Mouse (Mus musculus) small intestine, adult 2 months (tissue): ENCODE data around the gene Gm20604. TPM values are rescaled to one million over a fixed set of nuclear protein-coding genes. Genes with fewer than 3 reads are reported as not detected.

Experiments
- H3K27ac ChIP-seq: fragments of 200-500 bp; 2 replicates; pipeline ENCODE4 v1.5.1; 2012; ENCODE audit warnings: low read depth, low read length, control low read depth, inconsistent platforms; ENCODE audit not compliant: insufficient read depth
- H3K27me3 ChIP-seq: fragments of 200-500 bp; 2 replicates; pipeline ENCODE4 v1.6.1; 2012; ENCODE audit warnings: mild to moderate bottlenecking, moderate library complexity, low read length, inconsistent platforms; ENCODE audit not compliant: control insufficient read depth, insufficient read depth
- H3K36me3 ChIP-seq: fragments of 200-500 bp; 2 replicates; pipeline ENCODE4 v1.6.1; 2012; ENCODE audit warnings: mild to moderate bottlenecking, low read length, control low read depth, inconsistent platforms; ENCODE audit not compliant: control insufficient read depth, insufficient read depth
- H3K4me1 ChIP-seq: fragments of 200-500 bp; 2 replicates; pipeline ENCODE4 v1.6.1; 2012; ENCODE audit warnings: low read length, inconsistent platforms, mixed read lengths; ENCODE audit not compliant: control insufficient read depth, insufficient read depth, insufficient read length
- H3K4me3 ChIP-seq: fragments of 200-500 bp; 2 replicates; pipeline ENCODE4 v1.5.1; 2012; ENCODE audit warnings: low read depth, mild to moderate bottlenecking, control low read depth, inconsistent platforms, low read length, moderate library complexity
- CTCF ChIP-seq: fragments of 200-500 bp; IDR thresholded peaks from 2 replicates; pipeline ENCODE4 v1.5.1; 2012; ENCODE audit warnings: low read depth, mild to moderate bottlenecking, control low read depth, inconsistent platforms, low read length, moderate library complexity, mixed read lengths; ENCODE audit not compliant: insufficient replicate concordance, insufficient read length; ENCODE audit errors: extremely low read depth
- POLR2A ChIP-seq: fragments of 200-500 bp; IDR thresholded peaks from 2 replicates; pipeline ENCODE4 v1.6.1; 2012; ENCODE audit warnings: low read depth, mild to moderate bottlenecking, control low read depth, inconsistent platforms, low read length, moderate library complexity
- WGBS: fragments of 180-500 bp; shearing (Covaris S2); methylation state at CpG from one replicate; pipeline ENCODE4 v1.1.7; 2018; 5-methylcytosine and 5-hydroxymethylcytosine counted together
- polyA plus RNA-seq: library from polyadenylated mRNA; depleted of rRNA; stranded (reverse); fragments of >200 nt; gene quantifications from 2 replicates; pipeline ENCODE4 v1.2.3, GENCODE M21; 2012; rRNA removed

The Gm20604 gene
- polyA plus RNA-seq, 1 experiment, result 0.84 TPM

DNA sequence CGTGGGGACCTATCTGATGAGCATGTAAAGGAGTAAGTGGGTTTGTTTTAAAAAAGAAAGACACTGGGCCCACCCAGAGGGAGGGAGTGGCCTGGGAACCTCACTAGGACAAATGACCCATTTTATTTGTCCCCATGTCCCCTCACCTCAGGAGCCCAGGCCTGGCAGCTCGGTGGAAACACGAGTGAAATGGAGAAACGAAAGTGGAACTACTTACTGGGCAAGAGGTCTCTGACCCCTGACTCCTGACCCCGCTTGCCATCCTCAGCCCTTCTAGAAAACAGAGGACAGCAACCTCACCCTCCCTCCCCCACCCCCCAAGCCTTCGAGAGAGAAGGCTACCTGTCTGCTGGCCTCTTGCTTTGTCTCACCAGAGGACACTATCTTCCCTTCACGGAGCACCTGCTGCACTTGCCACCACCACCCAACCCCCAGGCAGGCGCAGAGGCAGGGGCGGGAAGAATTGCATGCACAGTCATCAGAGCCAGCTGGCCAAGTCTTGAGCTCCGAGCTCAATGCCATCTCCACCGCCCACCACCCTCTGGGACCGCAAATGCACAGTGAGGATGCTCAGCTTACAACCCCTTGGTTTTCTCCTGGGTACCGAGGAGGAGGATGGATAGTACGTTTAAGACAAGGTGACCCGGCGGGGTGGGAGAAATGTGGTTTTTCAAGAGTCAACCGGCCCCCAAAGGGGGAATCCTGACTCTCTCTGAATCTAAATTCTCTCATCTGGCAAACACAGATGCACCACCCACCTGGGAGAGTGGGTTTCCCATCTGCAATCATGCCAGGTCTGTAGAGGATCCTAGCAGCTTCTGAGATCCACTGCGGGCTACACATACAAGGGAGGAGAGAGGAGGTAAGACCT is 62.9 kb downstream of the Gm20604 start:
- Histone ChIP-seq H3K4me3 (peak overlapping the region; percentile 33), H3K4me1 (peaks cover 84% of the 10 kb centered on the region), H3K27ac (peak overlapping the region; percentile 24; the same call in 1 of the 2 replicates), H3K27me3 (no peaks in the 10 kb centered on the region), H3K36me3 (peaks cover 5% of the 10 kb centered on the region)
- no peak for TF ChIP-seq CTCF
- TF ChIP-seq POLR2A, result no peak
- 57% methylated on average over 18 of the region's 18 CpGs for WGBS

DNA sequence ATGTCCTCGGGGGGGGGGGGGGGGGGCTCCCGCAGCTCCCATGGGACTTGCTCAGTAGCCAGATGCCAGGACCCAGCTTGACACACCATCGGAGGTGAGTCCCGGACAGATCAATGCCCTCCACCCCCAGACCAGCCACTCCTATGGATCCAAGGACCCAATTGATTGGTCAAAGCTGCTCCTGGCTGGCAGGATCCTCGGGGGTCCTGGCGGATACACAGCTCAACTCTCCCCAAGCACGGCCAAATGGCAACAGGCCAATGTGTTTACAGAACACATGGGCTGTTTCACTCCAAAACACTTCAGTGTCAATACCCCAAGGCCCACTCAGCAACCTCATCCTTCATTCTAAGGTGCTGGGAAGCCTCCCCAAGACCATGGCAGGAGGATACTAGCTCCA is 66.7 kb downstream of the Gm20604 start:
- no peak for TF ChIP-seq POLR2A
- TF ChIP-seq CTCF, result no peak
- 65% methylated on average over 7 of the region's 7 CpGs for WGBS

More for the DNA sequence above, 66.7 kb downstream of the Gm20604 start:
- Histone ChIP-seq H3K36me3 (peaks cover 7% of the 10 kb centered on the region), H3K27me3 (no peaks in the 10 kb centered on the region), H3K27ac (peak overlapping the region; percentile 94), H3K4me3 (peak overlapping the region; percentile 13), H3K4me1 (peaks cover 69% of the 10 kb centered on the region)

Other genes starting within 250 kb of the Gm20604 start
- gene Chga, start 203.7 kb downstream of the Gm20604 start, polyA plus RNA-seq, result 26.1 and 73.7 TPM in 2 replicates
- gene Itpk1, start 53.7 kb downstream of the Gm20604 start, polyA plus RNA-seq, result 104 and 324 TPM in 2 replicates
- gene Moap1, start 15.0 kb downstream of the Gm20604 start, polyA plus RNA-seq, result 0.30 and 0.74 TPM in 2 replicates
- 1.7 and 2.4 TPM in 2 replicates for gene Tmem251, start 14.9 kb downstream of the Gm20604 start, polyA plus RNA-seq
- gene Gm28051, start 907 bp downstream of the Gm20604 start, polyA plus RNA-seq, result not detected in 2 replicates
- 3.4 and 11.2 TPM in 2 replicates for gene Gon7, start 869 bp downstream of the Gm20604 start, polyA plus RNA-seq
- gene Ubr7, start 705 bp downstream of the Gm20604 start, polyA plus RNA-seq, result 2.7 and 4.5 TPM in 2 replicates
- 5.5 and 11.5 TPM in 2 replicates for gene Btbd7, start 119.8 kb upstream of the Gm20604 start, polyA plus RNA-seq
- not detected in 2 replicates for gene Cox8c, start 140.6 kb upstream of the Gm20604 start, polyA plus RNA-seq
- 0.23 and 0.33 TPM in 2 replicates for gene Unc79, start 190.2 kb upstream of the Gm20604 start, polyA plus RNA-seq